Mouse (Mus musculus) midbrain, embryonic 12.5 days (tissue): ENCODE data around the gene Glrp1. TPM values are rescaled to one million over a fixed set of nuclear protein-coding genes. Genes with fewer than 3 reads are reported as not detected.
A peak's percentile ranks its signal among the peaks of the same experiment; 100 is the strongest.

Experiments used
- ATAC-seq: fragments of 200-750 bp; cut with Nextera tagmentation; 2 replicates; pipeline ENCODE4 v1.8.0; 2017; ENCODE audit warnings: low read depth, moderate TSS enrichment, moderate library complexity; ENCODE audit not compliant: low FRiP score
- H3K27ac ChIP-seq: fragments of 300-500 bp; sonication (generic); replicated peaks from 2 replicates; pipeline ENCODE4 v1.5.1; 2016; ENCODE audit warnings: mild to moderate bottlenecking
- H3K27me3 ChIP-seq: fragments of 300-500 bp; sonication (generic); 2 replicates; pipeline ENCODE4 v1.6.1; 2016; ENCODE audit warnings: mild to moderate bottlenecking
- H3K36me3 ChIP-seq: fragments of 300-500 bp; sonication (generic); 2 replicates; pipeline ENCODE4 v1.6.1; 2016
- H3K4me1 ChIP-seq: fragments of 300-500 bp; sonication (generic); 2 replicates; pipeline ENCODE4 v1.6.1; 2016
- H3K4me2 ChIP-seq: fragments of 300-500 bp; sonication (generic); replicated peaks from 2 replicates; pipeline ENCODE4 v1.6.1; 2016; ENCODE audit warnings: mild to moderate bottlenecking, moderate library complexity
- H3K4me3 ChIP-seq: fragments of 300-500 bp; sonication (generic); 2 replicates; pipeline ENCODE4 v1.5.1; 2016; ENCODE audit warnings: mild to moderate bottlenecking
- H3K9ac ChIP-seq: fragments of 300-500 bp; sonication (generic); replicated peaks from 2 replicates; pipeline ENCODE4 v1.6.1; 2016; ENCODE audit warnings: mild to moderate bottlenecking, moderate library complexity
- H3K9me3 ChIP-seq: fragments of 300-500 bp; sonication (generic); 2 replicates; pipeline ENCODE4 v1.6.1; 2016; ENCODE audit warnings: mild to moderate bottlenecking
- WGBS: fragments of 180-500 bp; shearing (Covaris S2); methylation state at CpG from one replicate; pipeline ENCODE4 v1.1.7; 2016; 5-methylcytosine and 5-hydroxymethylcytosine counted together
- polyA plus RNA-seq: library from polyadenylated mRNA; unstranded; fragments of >200 nt; fragmentation: Nextera tagmentation; extraction: Ambion mirVana; gene quantifications from 2 replicates; pipeline ENCODE4 v1.2.1, GENCODE M21; 2016

The Glrp1 gene
- polyA plus RNA-seq, 1 experiment from 2014 or later = not detected

DNA sequence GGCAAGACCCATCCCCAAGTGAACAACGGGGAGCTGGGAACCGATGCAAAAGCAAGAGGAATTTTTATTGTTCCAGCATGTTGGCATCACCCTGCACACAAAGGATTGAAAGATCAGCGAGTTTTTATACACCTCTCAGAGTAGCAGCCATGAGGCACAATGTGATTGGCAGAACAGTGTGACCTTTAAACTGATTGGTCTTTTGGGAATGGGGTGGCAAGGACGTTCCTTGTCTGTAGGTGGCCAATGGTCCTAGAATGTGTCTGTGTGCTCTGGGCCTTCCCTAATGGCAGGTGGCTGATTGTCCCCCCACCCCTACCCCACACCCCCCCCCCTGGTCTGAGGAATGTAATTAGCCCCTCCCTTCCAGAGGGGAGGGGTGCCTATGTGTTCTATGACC is 50.7 kb downstream of the Glrp1 start:
- Histone ChIP-seq H3K27ac (no peak overlapping the region), H3K27me3 (no peaks in the 10 kb centered on the region), H3K9me3 (no peaks in the 10 kb centered on the region), H3K4me2 (no peak overlapping the region), H3K9ac (no peak overlapping the region), H3K4me1 (peaks cover 8% of the 10 kb centered on the region; the same call in 1 of the 2 replicates), H3K36me3 (no peaks in the 10 kb centered on the region), H3K4me3 (no peak overlapping the region)
- WGBS = 89% methylated on average over 4 of the region's 4 CpGs
- no peak for ATAC-seq

DNA sequence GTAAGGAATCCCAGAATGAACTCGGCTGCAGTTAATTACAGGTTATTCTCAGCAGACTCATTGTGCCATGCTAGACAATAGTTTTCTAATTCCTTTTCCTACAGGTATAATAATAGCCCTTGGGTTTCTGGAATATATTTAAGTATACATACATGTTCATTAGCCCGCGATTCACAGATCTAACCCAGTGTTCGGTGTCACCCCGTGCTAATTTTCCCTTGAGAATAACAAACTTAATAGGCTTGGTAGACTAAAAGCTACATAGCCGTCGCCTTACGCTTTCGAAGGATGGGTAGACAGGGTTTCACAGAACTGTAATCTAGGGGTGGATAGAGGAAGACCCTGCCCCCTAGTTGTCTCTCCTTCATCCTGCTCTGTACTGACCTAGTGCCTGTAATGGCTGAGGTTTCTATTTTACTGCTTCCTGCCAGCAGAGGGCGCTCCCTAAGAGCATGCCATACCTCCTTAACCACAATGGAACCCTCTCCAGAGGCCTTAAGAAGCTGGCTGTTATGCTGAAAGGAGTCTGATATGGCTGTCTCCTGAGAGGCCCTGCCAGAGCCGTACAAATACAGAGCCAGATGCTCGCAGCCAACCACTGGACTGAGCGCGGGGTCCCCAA is 53.3 kb downstream of the Glrp1 start:
- H3K27ac ChIP-seq = no peak overlapping the region
- H3K4me2 ChIP-seq = no peak overlapping the region
- 48% methylated on average over 14 of the region's 14 CpGs for WGBS
- no peaks in the 10 kb centered on the region for H3K9me3 ChIP-seq
- peaks cover 5% of the 10 kb centered on the region; the same call in 1 of the 2 replicates for H3K4me1 ChIP-seq
- H3K27me3 ChIP-seq = no peaks in the 10 kb centered on the region
- no peak overlapping the region for H3K9ac ChIP-seq
- no peak overlapping the region for H3K4me3 ChIP-seq
- ATAC-seq = peak; percentile 90
- H3K36me3 ChIP-seq = no peaks in the 10 kb centered on the region

DNA sequence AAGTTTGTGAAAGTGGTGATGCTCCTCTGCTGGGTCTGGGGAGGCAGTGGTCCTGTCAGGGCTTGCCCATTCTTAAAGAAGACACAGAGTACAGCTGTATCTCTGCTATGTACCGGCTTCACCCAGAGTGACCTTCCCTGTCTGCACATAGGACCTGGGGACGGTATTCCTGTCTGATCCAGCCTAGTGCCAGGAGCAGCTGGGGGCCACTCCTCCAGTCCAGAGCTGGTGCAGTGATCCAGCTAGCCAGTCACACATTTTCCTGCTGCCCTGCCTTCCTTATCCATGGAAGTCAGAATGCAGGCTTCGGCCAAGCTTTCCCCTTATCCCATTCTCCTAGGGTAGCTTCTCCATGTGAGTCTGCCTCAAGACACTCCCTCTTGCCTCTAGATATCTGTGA is 54.1 kb downstream of the Glrp1 start:
- no peak overlapping the region for H3K4me2 ChIP-seq
- no peaks in the 10 kb centered on the region for H3K27me3 ChIP-seq
- 72% methylated on average over 3 of the region's 3 CpGs for WGBS
- no peak for ATAC-seq
- H3K36me3 ChIP-seq = no peaks in the 10 kb centered on the region
- H3K4me1 ChIP-seq = peaks cover 5% of the 10 kb centered on the region; the same call in 1 of the 2 replicates
- H3K4me3 ChIP-seq = no peak overlapping the region
- H3K9ac ChIP-seq = no peak overlapping the region
- H3K27ac ChIP-seq = no peak overlapping the region
- no peaks in the 10 kb centered on the region for H3K9me3 ChIP-seq

DNA sequence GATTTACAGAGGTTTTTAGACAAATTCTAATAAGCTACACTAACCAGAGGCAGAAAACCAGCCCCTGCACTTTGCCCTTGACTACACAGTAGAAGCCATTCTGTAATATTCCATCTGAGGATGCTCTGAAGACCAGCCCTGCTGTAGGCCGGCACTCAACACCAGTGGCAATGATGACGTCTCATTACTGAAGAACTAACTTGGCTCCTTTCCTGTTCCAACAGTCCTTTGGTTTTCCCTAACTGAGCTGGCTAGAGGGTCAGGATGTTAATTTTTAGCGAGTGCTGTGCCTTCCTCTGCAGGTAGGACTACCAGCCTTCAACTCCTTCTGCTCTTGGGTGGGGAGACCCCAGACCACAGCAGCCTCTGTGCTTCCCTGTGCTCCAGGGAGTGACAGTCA is 55.2 kb downstream of the Glrp1 start:
- no peaks in the 10 kb centered on the region for H3K36me3 ChIP-seq
- no peak overlapping the region for H3K4me2 ChIP-seq
- H3K9me3 ChIP-seq = no peaks in the 10 kb centered on the region
- no peak overlapping the region for H3K9ac ChIP-seq
- no peak overlapping the region for H3K4me3 ChIP-seq
- WGBS = 65% methylated on average over 3 of the region's 3 CpGs
- H3K27ac ChIP-seq = no peak overlapping the region
- no peak for ATAC-seq
- H3K4me1 ChIP-seq = peaks cover 5% of the 10 kb centered on the region; the same call in 1 of the 2 replicates
- no peaks in the 10 kb centered on the region for H3K27me3 ChIP-seq

DNA sequence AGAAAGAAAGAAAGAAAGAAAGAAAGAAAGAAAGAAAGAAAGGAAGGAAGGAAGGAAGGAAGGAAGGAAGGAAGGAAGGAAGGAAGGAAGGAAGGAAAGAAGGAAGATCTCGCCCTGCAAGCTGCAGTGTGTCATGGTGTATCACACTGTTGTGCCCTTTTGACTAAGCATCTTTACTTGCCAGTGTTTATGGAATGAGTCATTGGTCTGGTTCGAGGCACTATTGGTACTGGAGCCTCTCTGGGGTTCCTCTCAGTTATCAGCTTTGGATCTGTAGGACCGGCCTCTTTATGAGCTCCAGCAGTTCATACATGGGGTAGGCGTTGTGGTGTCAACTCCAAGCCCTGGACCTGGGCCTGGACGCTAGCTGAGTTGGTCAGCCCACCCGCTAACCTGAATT is 57.7 kb downstream of the Glrp1 start:
- H3K27ac ChIP-seq = no peak overlapping the region
- no peaks in the 10 kb centered on the region for H3K36me3 ChIP-seq
- no peak overlapping the region for H3K9ac ChIP-seq
- no peak for ATAC-seq
- no peak overlapping the region for H3K4me2 ChIP-seq
- 0 out of 2 replicates have a peak, but pooled peaks cover 3% of the 10 kb centered on the region for H3K27me3 ChIP-seq
- 90% methylated on average over 6 of the region's 6 CpGs for WGBS
- H3K9me3 ChIP-seq = no peaks in the 10 kb centered on the region
- no peak overlapping the region for H3K4me3 ChIP-seq
- peaks cover 9% of the 10 kb centered on the region for H3K4me1 ChIP-seq

DNA sequence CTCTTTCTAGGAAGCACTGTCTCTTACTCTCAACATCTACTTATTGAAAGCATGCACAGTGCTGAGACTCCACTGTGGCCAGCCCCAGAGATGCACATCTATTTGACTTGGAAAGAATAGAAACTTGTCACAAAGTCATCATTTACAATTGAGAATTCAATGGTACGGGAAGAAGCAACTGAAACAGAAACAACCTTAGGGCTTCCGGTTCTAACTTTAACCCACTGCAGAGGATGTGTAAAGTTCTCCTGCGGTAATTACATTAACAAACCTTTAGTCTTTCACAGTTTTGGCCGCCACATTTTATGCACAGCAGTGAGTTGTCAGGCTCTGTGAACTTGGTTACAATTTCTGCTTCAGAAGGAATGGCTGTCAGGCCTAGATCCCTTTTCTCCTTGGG is 59.2 kb downstream of the Glrp1 start:
- Histone ChIP-seq H3K4me3 (no peak overlapping the region), H3K4me1 (peaks cover 21% of the 10 kb centered on the region), H3K27me3 (0 out of 2 replicates have a peak, but pooled peaks cover 3% of the 10 kb centered on the region), H3K4me2 (no peak overlapping the region), H3K9me3 (no peaks in the 10 kb centered on the region), H3K9ac (no peak overlapping the region), H3K36me3 (no peaks in the 10 kb centered on the region), H3K27ac (no peak overlapping the region)
- WGBS = 91% methylated on average over 4 of the region's 4 CpGs
- no peak for ATAC-seq

Other genes with a start within 250 kb of the Glrp1 start
- 189 and 190 TPM in 2 replicates for gene Hjurp, start 232.4 kb downstream of the Glrp1 start, polyA plus RNA-seq
- not detected in 2 replicates for gene Trpm8, start 232.4 kb downstream of the Glrp1 start, polyA plus RNA-seq
- 2.4 TPM in 1 of 2 replicates, not detected in the other for gene Spp2, start 103.1 kb downstream of the Glrp1 start, polyA plus RNA-seq
- gene Arl4c, start 192.2 kb upstream of the Glrp1 start, polyA plus RNA-seq = 43.5 and 51.0 TPM in 2 replicates